36 mouse cellular contexts compared by ENCODE assay signal in genomic region chr5:28456366-28456765, GRCm38 (mm10). TPM values are rescaled to one million over a fixed set of nuclear protein-coding genes. Genes with fewer than 3 reads are reported as not detected.
DNase-seq lines count a peak whose midpoint lies in the region; ATAC-seq lines count a peak whose summit lies in the region.
"Had no signal": no experiment of that assay in that cellular context is flagged by ENCODE, and none has a peak within 500 bp of the region (broad histone marks: within the 10 kb centered on the region; RNA-seq: fewer than 3 reads in every experiment).

No protein-coding gene starts in this region.

- no peak overlapping the region for H3K27ac ChIP-seq in intestine, embryonic 14.5 days (ENCODE audit: low read depth)
- H3K27ac ChIP-seq in intestine, embryonic 15.5 days, result no peak overlapping the region
- H3K27ac ChIP-seq in lung, embryonic 16.5 days (ENCODE audit: low read length), result 0 out of 2 replicates have a peak overlapping the region, but pooled peaks have one; percentile 27
- H3K27ac ChIP-seq: embryonic facial prominence, embryonic 13.5 days; forebrain, embryonic 10.5 days; hindbrain, embryonic 12.5 days; hindbrain, postnatal 0 days; liver, embryonic 14.5 days; midbrain, embryonic 13.5 days; neural tube, embryonic 15.5 days; stomach, embryonic 15.5 days had no signal

- no peaks in the 10 kb centered on the region for H3K9me3 ChIP-seq in intestine, embryonic 14.5 days (ENCODE audit: control insufficient read depth, low read length)
- no peaks in the 10 kb centered on the region for H3K9me3 ChIP-seq in intestine, embryonic 15.5 days
- H3K9me3 ChIP-seq in lung, embryonic 16.5 days (ENCODE audit: control insufficient read depth, low read length), result no peaks in the 10 kb centered on the region
- H3K9me3 ChIP-seq: embryonic facial prominence, embryonic 13.5 days; forebrain, embryonic 10.5 days; hindbrain, embryonic 12.5 days; midbrain, embryonic 13.5 days; neural tube, embryonic 15.5 days; stomach, embryonic 15.5 days had no signal

- no peak for ATAC-seq in intestine, embryonic 14.5 days (replicated peaks; ENCODE audit: low FRiP score, low TSS enrichment, low read depth)
- ATAC-seq in intestine, embryonic 15.5 days, result no peak
- ATAC-seq in lung, embryonic 16.5 days (ENCODE audit: low read depth), result no peak
- ATAC-seq: forebrain, postnatal 0 days; hindbrain, postnatal 0 days; intestine, postnatal 0 days; midbrain, embryonic 13.5 days had no signal

- no peaks in the 10 kb centered on the region for H3K36me3 ChIP-seq in intestine, embryonic 14.5 days (ENCODE audit: control insufficient read depth, insufficient read depth, low read length)
- no peaks in the 10 kb centered on the region for H3K36me3 ChIP-seq in intestine, embryonic 15.5 days
- no peaks in the 10 kb centered on the region for H3K36me3 ChIP-seq in lung, embryonic 16.5 days (ENCODE audit: control insufficient read depth, insufficient read depth, low read length)
- H3K36me3 ChIP-seq: embryonic facial prominence, embryonic 13.5 days; forebrain, embryonic 10.5 days; hindbrain, embryonic 12.5 days; midbrain, embryonic 13.5 days; neural tube, embryonic 15.5 days; stomach, embryonic 15.5 days had no signal

- 56% methylated on average over 1 of the region's 1 CpGs for WGBS in intestine, embryonic 14.5 days
- 84% methylated on average over 1 of the region's 1 CpGs for WGBS in intestine, embryonic 15.5 days
- 58% methylated on average over 1 of the region's 1 CpGs for WGBS in lung, embryonic 16.5 days

- peaks cover 61% of the 10 kb centered on the region for H3K27me3 ChIP-seq in intestine, embryonic 14.5 days (replicated peaks; ENCODE audit: control insufficient read depth, insufficient read depth, low read length)
- peaks cover 52% of the 10 kb centered on the region for H3K27me3 ChIP-seq in intestine, embryonic 15.5 days (replicated peaks)
- peaks cover 54% of the 10 kb centered on the region for H3K27me3 ChIP-seq in lung, embryonic 16.5 days (ENCODE audit: control insufficient read depth, insufficient read depth, low read depth, low read length)
- H3K27me3 ChIP-seq: CH12.LX had no signal

- DNase-seq in adrenal gland, adult 18-20 months (ENCODE audit: low spot score in 2 of 2), result peak; percentile 1 to 7
- DNase-seq in adrenal gland, adult (ENCODE audit: inconsistent age in 2 of 2, low spot score in 1 of 2), result no peak
- peak; percentile 52 for DNase-seq in intestine, embryonic 14.5 days (ENCODE audit: low spot score)
- no peak for DNase-seq in lung, postnatal 25 days (ENCODE audit: low spot score)
- peak; percentile 7 to 46 for DNase-seq in urinary bladder, postnatal 4 days (ENCODE audit: low spot score in 2 of 2)
- no peak for DNase-seq in urinary bladder, postnatal 25 days (ENCODE audit: low spot score)
- DNase-seq: cerebellum, adult 11 months; cerebellum, adult 9-10 months; forebrain, postnatal 0 days; heart, postnatal 36 days; kidney, adult 9 months; kidney, postnatal 10 days; layer of hippocampus, adult 9-11 months; liver; lung, postnatal 36 days; right cerebral cortex, postnatal 25 days; thymus, adult 18-20 months; thymus, postnatal 25 days had no signal

- no peak overlapping the region for H3K9ac ChIP-seq in intestine, embryonic 14.5 days (ENCODE audit: low read length)
- no peak overlapping the region for H3K9ac ChIP-seq in intestine, embryonic 15.5 days
- no peak overlapping the region for H3K9ac ChIP-seq in lung, embryonic 16.5 days (ENCODE audit: low read length)
- H3K9ac ChIP-seq: embryonic facial prominence, embryonic 13.5 days; forebrain, postnatal 0 days; hindbrain, embryonic 12.5 days; liver, embryonic 14.5 days; midbrain, embryonic 13.5 days; neural tube, embryonic 15.5 days; stomach, embryonic 15.5 days had no signal

- no peak overlapping the region for H3K4me2 ChIP-seq in intestine, embryonic 14.5 days (ENCODE audit: low read length)
- H3K4me2 ChIP-seq in intestine, embryonic 15.5 days (replicated peaks), result no peak overlapping the region
- H3K4me2 ChIP-seq in lung, embryonic 16.5 days (ENCODE audit: low read depth, low read length), result no peak overlapping the region
- H3K4me2 ChIP-seq: embryonic facial prominence, embryonic 13.5 days; heart, embryonic 11.5 days; hindbrain, embryonic 12.5 days; midbrain, embryonic 13.5 days; neural tube, embryonic 15.5 days; stomach, embryonic 15.5 days had no signal

- H3K4me1 ChIP-seq in intestine, embryonic 14.5 days (replicated peaks; ENCODE audit: control insufficient read depth, insufficient read depth, low read length), result peaks cover 11% of the 10 kb centered on the region; the same call in 1 of the 2 replicates
- peaks cover 23% of the 10 kb centered on the region; the same call in 1 of the 2 replicates for H3K4me1 ChIP-seq in intestine, embryonic 15.5 days (replicated peaks)
- peaks cover 17% of the 10 kb centered on the region for H3K4me1 ChIP-seq in lung, embryonic 16.5 days (replicated peaks; ENCODE audit: control insufficient read depth, insufficient read depth, low read length)

- no peak overlapping the region for H3K4me3 ChIP-seq in intestine, embryonic 14.5 days (ENCODE audit: low read depth, low read length)
- no peak overlapping the region for H3K4me3 ChIP-seq in intestine, embryonic 15.5 days (replicated peaks)
- no peak overlapping the region for H3K4me3 ChIP-seq in lung, embryonic 16.5 days (ENCODE audit: low read length)
- H3K4me3 ChIP-seq: embryonic facial prominence, embryonic 13.5 days; forebrain, embryonic 10.5 days; hindbrain, embryonic 12.5 days; midbrain, embryonic 13.5 days; neural tube, embryonic 15.5 days; stomach, embryonic 15.5 days had no signal

RNA-seq across cellular contexts. Expression of gene Shh, which starts 10.7 kb away (rescaled TPM):
- 10 to 100 TPM; 10.1 to 13.2 TPM for total RNA-seq in adrenal gland, adult 18-20 months (2021)
- polyA plus RNA-seq in intestine, embryonic 14.5 days (2014; fragmentation: Nextera tagmentation; extraction: Ambion mirVana), result 7.8 and 8.9 TPM in 2 replicates
- polyA plus RNA-seq in intestine, embryonic 15.5 days (2015; fragmentation: Nextera tagmentation; extraction: Ambion mirVana), result 6.3 and 8.6 TPM in 2 replicates
- polyA plus RNA-seq in lung, embryonic 16.5 days (2015; fragmentation: Nextera tagmentation; extraction: Ambion mirVana), result 9.7 and 10.8 TPM in 2 replicates
- total RNA-seq: CH12.LX; ES-E14; gastrocnemius, adult 8-10 months; gastrocnemius, postnatal 4 days; heart, postnatal 36 days; megakaryocyte, adult 5-6 weeks had no signal
- polyA plus RNA-seq: C2C12 had no signal

Comparison
In these comparisons a context has a peak if more than half of its experiments do, and no peak if none do; other contexts are left out.
1. DNase-seq: peak in adrenal gland, adult 18-20 months (2 of 2), intestine, embryonic 14.5 days (single experiment) and urinary bladder, postnatal 4 days (2 of 2); none in adrenal gland, adult (0 of 2), lung, postnatal 25 days (single experiment) and urinary bladder, postnatal 25 days (single experiment).